Mouse (Mus musculus) heart, adult 2 months (tissue): ENCODE results near the gene Col4a2.

Experiments used
- CTCF ChIP-seq: fragments of 200-600 bp; IDR thresholded peaks from 2 replicates; pipeline ENCODE4 v1.8.1; 2022; ENCODE audit warnings: antibody characterized with exemption, mild to moderate bottlenecking, moderate library complexity
- POLR2A ChIP-seq: fragments of 200-500 bp; IDR thresholded peaks from 2 replicates; pipeline ENCODE4 v1.6.1; 2011; ENCODE audit warnings: mild to moderate bottlenecking, low read depth, low read length, control low read depth; ENCODE audit not compliant: insufficient read depth

DNA sequence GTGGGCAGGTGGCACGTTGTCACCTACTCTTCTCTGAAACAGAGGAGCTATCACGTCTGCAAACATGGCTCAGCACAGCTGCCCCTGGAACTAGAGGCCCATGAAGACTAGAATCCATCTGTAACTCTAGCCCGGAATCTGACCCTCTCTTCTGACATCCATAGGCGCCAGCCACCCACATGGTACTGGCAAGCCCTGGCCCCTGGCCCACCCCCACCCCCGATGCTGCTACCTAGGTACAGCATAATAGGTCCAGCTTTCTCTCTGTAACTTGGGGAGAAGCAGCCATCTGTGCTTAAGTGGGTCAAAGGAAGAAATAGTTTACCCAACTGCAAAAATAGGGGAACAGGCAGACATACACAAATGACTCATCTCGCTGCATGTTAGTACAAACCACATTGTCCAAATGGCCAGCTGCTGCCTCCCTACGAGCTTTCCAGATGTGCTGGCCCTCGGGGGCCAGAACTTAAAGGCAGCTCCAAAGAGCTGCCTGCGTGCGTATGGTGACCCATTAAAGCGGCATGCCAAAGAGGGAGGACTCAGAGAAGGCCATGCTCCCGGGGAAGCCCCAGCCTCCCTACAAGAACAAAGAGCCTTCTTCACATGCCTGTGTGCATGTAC lies 99.0 kb downstream of the Col4a2 start:
- TF ChIP-seq CTCF: no peak
- no peak for TF ChIP-seq POLR2A
